In genomic region chr4:118446415-118447153, GRCm38 (mm10) we compare ENCODE assay signal across 8 mouse cellular contexts. TPM values are rescaled to one million over a fixed set of nuclear protein-coding genes. Genes with fewer than 3 reads are reported as not detected.
A peak's percentile ranks its signal among the peaks of the same experiment; 100 is the strongest.
DNase-seq lines count a peak whose midpoint lies in the region; ATAC-seq and TF ChIP-seq lines count a peak whose summit lies in the region.

No protein-coding gene starts in this region.

- peak overlapping the region; percentile 53; the same call in 1 of the 2 replicates for H3K9ac ChIP-seq in hindbrain, embryonic 12.5 days

- no peak for TF ChIP-seq CTCF in gastrocnemius, adult 2 months (IDR thresholded peaks at IDR 0.05)

- peak overlapping the region; percentile 82 for H3K4me2 ChIP-seq in hindbrain, embryonic 12.5 days (replicated peaks)

- H3K4me3 ChIP-seq in gastrocnemius, adult 2 months, result peak overlapping the region; percentile 70
- H3K4me3 ChIP-seq in hindbrain, embryonic 12.5 days, result peak overlapping the region; percentile 37
- peak overlapping the region; percentile 62 for H3K4me3 ChIP-seq in midbrain, embryonic 10.5 days

- no peaks in the 10 kb centered on the region for H3K9me3 ChIP-seq in hindbrain, embryonic 12.5 days (replicated peaks)
- H3K9me3 ChIP-seq in midbrain, embryonic 10.5 days (replicated peaks), result no peaks in the 10 kb centered on the region

- peaks cover 6% of the 10 kb centered on the region for H3K27me3 ChIP-seq in hindbrain, embryonic 12.5 days
- peaks cover 10% of the 10 kb centered on the region; the same call in 1 of the 2 replicates for H3K27me3 ChIP-seq in midbrain, embryonic 10.5 days (ENCODE audit: low read depth, poor library complexity, severe bottlenecking)

- peak; percentile 70 for ATAC-seq in hindbrain, embryonic 12.5 days (ENCODE audit: low FRiP score)

- intact Hi-C loops in gastrocnemius, adult 2 months (cut with DNase I), result no loop called here

- H3K4me1 ChIP-seq in hindbrain, embryonic 12.5 days, result peaks cover 17% of the 10 kb centered on the region
- peaks cover 18% of the 10 kb centered on the region for H3K4me1 ChIP-seq in midbrain, embryonic 10.5 days

- no peak for DNase-seq in gastrocnemius, adult 2 months
- DNase-seq in gastrocnemius, postnatal 10 days, result no peak
- DNase-seq in ZHBTc4 (ENCODE audit: low read depth, low spot score), result peak; percentile 27
- peak; percentile 31 for DNase-seq in midbrain, embryonic 10.5 days (ENCODE audit: low spot score)
- DNase-seq in layer of hippocampus, postnatal 14 days (ENCODE audit: low spot score in 2 of 2), result no peak
- no peak for DNase-seq in testis, postnatal 14 days (ENCODE audit: low spot score)
- DNase-seq in spleen, postnatal 10 days (ENCODE audit: low spot score in 2 of 2), result no peak

- H3K36me3 ChIP-seq in hindbrain, embryonic 12.5 days, result no peaks in the 10 kb centered on the region
- no peaks in the 10 kb centered on the region for H3K36me3 ChIP-seq in midbrain, embryonic 10.5 days

- peak overlapping the region; percentile 65 for H3K27ac ChIP-seq in gastrocnemius, adult 2 months
- no peak overlapping the region for H3K27ac ChIP-seq in hindbrain, embryonic 12.5 days
- peak overlapping the region; percentile 75 for H3K27ac ChIP-seq in midbrain, embryonic 10.5 days (replicated peaks)

- 19% methylated on average over 24 of the region's 24 CpGs for WGBS in hindbrain, embryonic 12.5 days
- WGBS in midbrain, embryonic 10.5 days, result 27% methylated on average over 24 of the region's 24 CpGs

RNA-seq across cellular contexts. Expression of gene Cdc20, which starts 9.4 kb away (rescaled TPM):
- under 1 TPM; 0.20 to 0.23 TPM for total RNA-seq in gastrocnemius, adult 2 months (2021)
- 10 to 100 TPM; 12.1 to 14.7 TPM for total RNA-seq in gastrocnemius, postnatal 10 days (2021)
- polyA plus RNA-seq in hindbrain, embryonic 12.5 days (2016; fragmentation: Nextera tagmentation; extraction: Ambion mirVana), result 151 and 168 TPM in 2 replicates
- polyA plus RNA-seq in midbrain, embryonic 10.5 days (2016; fragmentation: Nextera tagmentation; extraction: Ambion mirVana), result 403 and 424 TPM in 2 replicates
- 1 to 10 TPM; 2.1 to 3.4 TPM for total RNA-seq in layer of hippocampus, postnatal 14 days (2021)

RNA-seq across cellular contexts. Expression of gene Mpl, which starts 10.7 kb away (rescaled TPM):
- total RNA-seq in gastrocnemius, adult 2 months (2021), result not detected
- under 1 TPM in 1 of 2 experiments, not detected in 1; 0.09 TPM for total RNA-seq in gastrocnemius, postnatal 10 days (2021)
- polyA plus RNA-seq in hindbrain, embryonic 12.5 days (2016; fragmentation: Nextera tagmentation; extraction: Ambion mirVana), result 0.53 and 0.56 TPM in 2 replicates
- polyA plus RNA-seq in midbrain, embryonic 10.5 days (2016; fragmentation: Nextera tagmentation; extraction: Ambion mirVana), result 1.0 and 1.8 TPM in 2 replicates
- under 1 TPM in 1 of 2 experiments, not detected in 1; 0.33 TPM for total RNA-seq in layer of hippocampus, postnatal 14 days (2021)

RNA-seq across cellular contexts. Expression of gene Elovl1, which starts 18.7 kb away (rescaled TPM):
- 1 to 10 TPM; 6.8 to 8.0 TPM for total RNA-seq in gastrocnemius, adult 2 months (2021)
- 10 to 100 TPM; 20.2 to 28.3 TPM for total RNA-seq in gastrocnemius, postnatal 10 days (2021)
- polyA plus RNA-seq in hindbrain, embryonic 12.5 days (2016; fragmentation: Nextera tagmentation; extraction: Ambion mirVana), result 38.6 and 41.7 TPM in 2 replicates
- 45.3 and 47.0 TPM in 2 replicates for polyA plus RNA-seq in midbrain, embryonic 10.5 days (2016; fragmentation: Nextera tagmentation; extraction: Ambion mirVana)
- total RNA-seq in layer of hippocampus, postnatal 14 days (2021), result 10 to 100 TPM; 26.3 to 27.8 TPM

RNA-seq across cellular contexts. Expression of gene Med8, which starts 37.4 kb away (rescaled TPM):
- 10 to 100 TPM; 36.5 to 37.9 TPM for total RNA-seq in gastrocnemius, adult 2 months (2021)
- 10 to 100 TPM; 37.8 to 38.0 TPM for total RNA-seq in gastrocnemius, postnatal 10 days (2021)
- 125 and 131 TPM in 2 replicates for polyA plus RNA-seq in hindbrain, embryonic 12.5 days (2016; fragmentation: Nextera tagmentation; extraction: Ambion mirVana)
- polyA plus RNA-seq in midbrain, embryonic 10.5 days (2016; fragmentation: Nextera tagmentation; extraction: Ambion mirVana), result 160 and 170 TPM in 2 replicates
- 10 to 100 TPM; 63.7 to 63.9 TPM for total RNA-seq in layer of hippocampus, postnatal 14 days (2021)

RNA-seq across cellular contexts. Expression of gene Szt2, which starts 37.5 kb away (rescaled TPM):
- 1 to 10 TPM; 6.0 to 9.0 TPM for total RNA-seq in gastrocnemius, adult 2 months (2021)
- total RNA-seq in gastrocnemius, postnatal 10 days (2021), result 10 to 100 TPM in 1 of 2 experiments, 1 to 10 TPM in 1; 9.6 to 13.4 TPM
- polyA plus RNA-seq in hindbrain, embryonic 12.5 days (2016; fragmentation: Nextera tagmentation; extraction: Ambion mirVana), result 11.5 and 13.6 TPM in 2 replicates
- polyA plus RNA-seq in midbrain, embryonic 10.5 days (2016; fragmentation: Nextera tagmentation; extraction: Ambion mirVana), result 6.4 and 9.1 TPM in 2 replicates
- 10 to 100 TPM; 34.2 to 43.8 TPM for total RNA-seq in layer of hippocampus, postnatal 14 days (2021)

Comparison
In these comparisons a context has a peak if more than half of its experiments do, and no peak if none do; other contexts are left out.
1. DNase-seq: peak in ZHBTc4 (single experiment) and midbrain, embryonic 10.5 days (single experiment); none in gastrocnemius, adult 2 months (single experiment), gastrocnemius, postnatal 10 days (single experiment), layer of hippocampus, postnatal 14 days (0 of 2), testis, postnatal 14 days (single experiment) and spleen, postnatal 10 days (0 of 2).
2. Peak in every context shown above with its lines, with median percentiles within 50 percentile points of each other: H3K4me3 ChIP-seq.